Mouse (Mus musculus) C2C12 (cell line): Measurements from ENCODE around the gene Akr1b10. TPM values are rescaled to one million over a fixed set of nuclear protein-coding genes. Genes with fewer than 3 reads are reported as not detected.

Experiments
- H3K27me3 ChIP-seq: one replicate; pipeline ENCODE4 v1.6.1; 2011; ENCODE audit not compliant: control insufficient read depth, insufficient read depth, insufficient read length
- H3K36me3 ChIP-seq: one replicate; pipeline ENCODE4 v1.6.1; 2011; ENCODE audit not compliant: control insufficient read depth, insufficient read depth
- H3K4me3 ChIP-seq: one replicate; pipeline ENCODE4 v1.5.1; 2011; ENCODE audit warnings: mild to moderate bottlenecking, control low read depth; ENCODE audit not compliant: poor library complexity, insufficient read depth, severe bottlenecking
- H3K79me2 ChIP-seq: one replicate; pipeline ENCODE4 v1.6.1; 2011; ENCODE audit not compliant: control insufficient read depth, insufficient read depth
- H3K79me3 ChIP-seq: one replicate; pipeline ENCODE4 v1.6.1; 2011; ENCODE audit warnings: low read depth, control low read depth
- H3ac ChIP-seq: one replicate; pipeline ENCODE3; 2011; ENCODE audit warnings: low read depth; ENCODE audit not compliant: control insufficient read depth, insufficient read length
- CEBPB ChIP-seq: IDR thresholded peaks from one replicate; pipeline ENCODE4 v1.6.1; 2011; ENCODE audit warnings: low read depth, mild to moderate bottlenecking, control low read depth, moderate library complexity
- CTCF ChIP-seq: IDR thresholded peaks from one replicate; pipeline ENCODE4 v1.5.1; 2011; ENCODE audit not compliant: control insufficient read depth, insufficient read depth, insufficient read length
- FOSL1 ChIP-seq: IDR thresholded peaks from one replicate; pipeline ENCODE4 v1.8.0; 2011; ENCODE audit warnings: mild to moderate bottlenecking, low read length; ENCODE audit not compliant: poor library complexity, insufficient read depth, severe bottlenecking
- MAX ChIP-seq: IDR thresholded peaks from one replicate; pipeline ENCODE4 v1.6.1; 2011; ENCODE audit warnings: mild to moderate bottlenecking, control low read depth
- MYOD1 ChIP-seq: IDR thresholded peaks from one replicate; pipeline ENCODE4 v1.6.1; 2011; ENCODE audit warnings: low read depth; ENCODE audit not compliant: control insufficient read depth, insufficient read length
- MYOG ChIP-seq: IDR thresholded peaks from one replicate; pipeline ENCODE4 v1.6.1; 2011; ENCODE audit not compliant: control insufficient read depth, insufficient read length; ENCODE audit errors: extremely low read depth
- USF1 ChIP-seq: IDR thresholded peaks from one replicate; pipeline ENCODE4 v1.6.1; 2011; ENCODE audit warnings: low read depth, mild to moderate bottlenecking, control low read depth, moderate library complexity
- polyA plus RNA-seq: library from polyadenylated mRNA; unstranded; fragments of >200 nt; fragmentation: generic; extraction: Trizol; gene quantifications from one replicate; pipeline ENCODE4 v1.2.1, GENCODE M21; 2012; ENCODE audit warnings: missing spikeins

The Akr1b10 gene
- polyA plus RNA-seq, 1 experiment, result 15.3 TPM

DNA sequence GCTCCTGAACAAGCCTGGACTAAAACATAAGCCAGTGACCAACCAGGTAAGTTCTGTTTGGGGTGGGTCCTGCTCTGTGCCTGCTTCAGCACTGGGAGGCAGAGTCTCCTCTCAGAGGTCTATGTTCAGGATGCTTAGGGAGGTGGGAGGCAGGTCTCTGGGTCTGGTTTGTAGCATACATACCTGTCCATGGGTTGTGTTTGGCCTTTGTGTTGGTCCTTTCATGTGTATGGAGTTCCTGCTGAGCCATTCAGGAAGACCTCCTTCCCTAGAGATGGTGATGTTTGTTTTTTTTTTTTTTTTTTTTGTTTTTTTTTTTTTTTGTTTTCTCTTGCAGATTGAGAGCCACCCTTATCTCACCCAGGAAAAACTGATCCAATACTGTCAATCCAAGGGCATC, 35.1 kb downstream of the Akr1b10 start:
- no peaks in the 10 kb centered on the region for H3K79me2 ChIP-seq
- H3K4me3 ChIP-seq, result no peak overlapping the region
- H3K36me3 ChIP-seq, result no peaks in the 10 kb centered on the region
- TF ChIP-seq CEBPB (no peak), FOSL1 (no peak), MYOG (no peak), MAX (no peak), USF1 (no peak), CTCF (no peak), MYOD1 (no peak)
- peaks cover 6% of the 10 kb centered on the region for H3K27me3 ChIP-seq
- H3ac ChIP-seq, result no peak overlapping the region
- no peaks in the 10 kb centered on the region for H3K79me3 ChIP-seq

DNA sequence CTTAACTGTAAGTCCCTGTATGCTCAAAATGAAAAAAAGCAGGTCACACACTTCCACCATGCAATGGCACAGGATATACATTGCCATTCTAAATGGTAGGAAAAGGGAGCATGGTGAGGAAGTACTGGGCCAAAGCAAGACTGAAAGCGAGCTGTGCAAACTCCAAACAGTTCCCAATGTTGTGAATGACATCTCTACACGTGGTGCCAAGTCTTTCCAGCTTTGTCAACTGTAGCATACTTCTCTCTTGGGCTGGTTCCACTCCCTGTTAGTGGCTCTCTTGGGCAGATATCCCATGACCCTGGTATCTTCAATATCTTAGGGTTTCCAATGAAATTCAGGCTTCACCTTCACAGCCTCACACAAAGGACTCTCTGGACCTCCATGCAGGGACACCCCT, 55.0 kb downstream of the Akr1b10 start:
- TF ChIP-seq MYOD1 (no peak), CEBPB (no peak), CTCF (no peak), USF1 (no peak), FOSL1 (no peak), MAX (no peak)
- Histone ChIP-seq H3ac (no peak overlapping the region), H3K36me3 (no peaks in the 10 kb centered on the region), H3K79me3 (no peaks in the 10 kb centered on the region), H3K4me3 (no peak overlapping the region), H3K27me3 (no peaks in the 10 kb centered on the region), H3K79me2 (no peaks in the 10 kb centered on the region)

DNA sequence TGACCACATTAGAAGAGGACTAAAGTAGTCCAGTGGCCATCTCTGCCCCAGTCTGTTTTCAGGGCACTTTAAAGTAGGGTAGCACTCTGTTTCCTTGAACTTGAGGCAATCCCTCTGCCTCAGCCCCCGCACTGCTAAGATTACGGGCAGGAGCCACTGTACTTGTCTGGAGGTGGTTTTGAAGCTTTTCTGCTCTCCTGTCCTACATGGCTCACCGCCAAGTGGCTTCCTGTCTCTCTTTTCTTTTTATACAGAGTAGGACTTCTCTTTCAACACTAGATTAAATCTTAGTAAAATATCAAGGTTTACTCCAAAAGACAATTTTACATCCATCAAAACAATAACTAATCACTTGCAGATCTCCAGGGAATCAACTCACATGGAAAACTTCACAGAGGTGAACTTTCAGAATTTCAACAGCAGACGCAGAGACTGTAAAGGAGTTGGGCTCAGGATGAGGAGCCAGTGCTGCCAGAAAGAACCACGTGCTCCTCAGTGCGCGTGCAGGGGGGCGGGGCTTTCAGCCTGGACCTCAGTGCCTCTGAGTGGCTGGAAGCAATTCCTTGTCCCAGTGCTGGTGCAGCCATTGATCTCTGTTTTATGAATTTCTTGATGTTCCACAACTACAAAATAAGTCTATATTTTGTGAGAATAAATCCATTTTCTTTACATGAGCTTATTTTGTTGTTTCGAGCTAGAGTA, 57.7 kb downstream of the Akr1b10 start:
- Histone ChIP-seq H3K79me2 (no peaks in the 10 kb centered on the region), H3ac (no peak overlapping the region), H3K36me3 (no peaks in the 10 kb centered on the region), H3K4me3 (no peak overlapping the region), H3K27me3 (no peaks in the 10 kb centered on the region), H3K79me3 (no peaks in the 10 kb centered on the region)
- TF ChIP-seq CEBPB, result no peak
- TF ChIP-seq USF1, result no peak
- no peak for TF ChIP-seq CTCF
- no peak for TF ChIP-seq MAX
- TF ChIP-seq MYOD1, result no peak
- no peak for TF ChIP-seq MYOG
- TF ChIP-seq FOSL1, result no peak

GRCm38 (mm10) chr6:34443791-34444190, 59.8 kb downstream of the Akr1b10 start:
- Histone ChIP-seq H3K4me3 (no peak overlapping the region), H3K79me3 (no peaks in the 10 kb centered on the region), H3ac (no peak overlapping the region), H3K36me3 (no peaks in the 10 kb centered on the region), H3K79me2 (no peaks in the 10 kb centered on the region), H3K27me3 (no peaks in the 10 kb centered on the region)
- TF ChIP-seq FOSL1 (no peak), MAX (no peak), CEBPB (no peak), MYOD1 (no peak)

Other genes with a start within 250 kb of the Akr1b10 start
- 23.5 TPM for gene Slc35b4, start 207.1 kb upstream of the Akr1b10 start, polyA plus RNA-seq
- gene Akr1b3, start 66.7 kb upstream of the Akr1b10 start, polyA plus RNA-seq, result 455 TPM
- gene Akr1b8, start 30.1 kb upstream of the Akr1b10 start, polyA plus RNA-seq, result 95.1 TPM
- gene Akr1b7, start 28.1 kb downstream of the Akr1b10 start, polyA plus RNA-seq, result 0.02 TPM
- gene Bpgm, start 92.0 kb downstream of the Akr1b10 start, polyA plus RNA-seq, result 16.1 TPM
- 180 TPM for gene Cald1, start 214.3 kb downstream of the Akr1b10 start, polyA plus RNA-seq